Mouse (Mus musculus) retina, embryonic 14.5 days (tissue): Measurements from ENCODE around the gene Meox2.
"Not testable (repeated sequence)": the region's sequence is repeated elsewhere in the genome, so short reads cannot be mapped to it uniquely, and the experiment has no call there.

Experiments used
- DNase-seq: peaks from one replicate; pipeline ENCODE4 v3.0.0-alpha.2; 2015; ENCODE audit warnings: low spot score

Meox2 gene

GRCm38 (mm10) chr12:37108390-37108738 is at the start of gene Meox2:
Gene Meox2, plus strand, starts transcription at chr12:37108540.
- DNase-seq: peak; percentile 51

GRCm38 (mm10) chr12:37072636-37073035 is 35.7 kb upstream of the Meox2 start:
- DNase-seq: no peak

- no peak for DNase-seq
These were observed 31.0 kb upstream of the Meox2 start for GRCm38 (mm10) chr12:37077308-37077707.

GRCm38 (mm10) chr12:37080005-37080404 is 28.3 kb upstream of the Meox2 start:
- DNase-seq: not testable (repeated sequence)

- DNase-seq: no peak
These were observed 1.8 kb upstream of the Meox2 start for GRCm38 (mm10) chr12:37106541-37106940.

GRCm38 (mm10) chr12:37107150-37107549 is 1.2 kb upstream of the Meox2 start:
- no peak for DNase-seq

- DNase-seq: no peak
These were observed 489 bp upstream of the Meox2 start for GRCm38 (mm10) chr12:37107713-37108389.

- peak; percentile 46 for DNase-seq
These were observed 606 bp downstream of the Meox2 start for GRCm38 (mm10) chr12:37108819-37109473.

GRCm38 (mm10) chr12:37109474-37110012 is 1.2 kb downstream of the Meox2 start:
- no peak for DNase-seq

- no peak for DNase-seq
These were observed 2.6 kb downstream of the Meox2 start for GRCm38 (mm10) chr12:37110977-37111376.

- DNase-seq: peak; percentile 55
These were observed 10.9 kb downstream of the Meox2 start for GRCm38 (mm10) chr12:37119246-37119645.

- no peak for DNase-seq
These were observed 15.4 kb downstream of the Meox2 start for GRCm38 (mm10) chr12:37123763-37124162.

- DNase-seq: no peak
These were observed 33.9 kb downstream of the Meox2 start for GRCm38 (mm10) chr12:37142080-37142703.

- DNase-seq: no peak
These were observed 35.5 kb downstream of the Meox2 start for GRCm38 (mm10) chr12:37143879-37144278.

- DNase-seq: no peak
These were observed 59.4 kb downstream of the Meox2 start for GRCm38 (mm10) chr12:37167742-37168141.

GRCm38 (mm10) chr12:37173324-37173723 is 65.0 kb downstream of the Meox2 start:
- DNase-seq: no peak

GRCm38 (mm10) chr12:37183689-37184088 is 75.3 kb downstream of the Meox2 start:
- peak; percentile 38 for DNase-seq

GRCm38 (mm10) chr12:37188940-37189488 is 80.7 kb downstream of the Meox2 start:
- DNase-seq: no peak
